Comparison of ENCODE assay signal across 9 mouse cellular contexts in the genomic region with DNA sequence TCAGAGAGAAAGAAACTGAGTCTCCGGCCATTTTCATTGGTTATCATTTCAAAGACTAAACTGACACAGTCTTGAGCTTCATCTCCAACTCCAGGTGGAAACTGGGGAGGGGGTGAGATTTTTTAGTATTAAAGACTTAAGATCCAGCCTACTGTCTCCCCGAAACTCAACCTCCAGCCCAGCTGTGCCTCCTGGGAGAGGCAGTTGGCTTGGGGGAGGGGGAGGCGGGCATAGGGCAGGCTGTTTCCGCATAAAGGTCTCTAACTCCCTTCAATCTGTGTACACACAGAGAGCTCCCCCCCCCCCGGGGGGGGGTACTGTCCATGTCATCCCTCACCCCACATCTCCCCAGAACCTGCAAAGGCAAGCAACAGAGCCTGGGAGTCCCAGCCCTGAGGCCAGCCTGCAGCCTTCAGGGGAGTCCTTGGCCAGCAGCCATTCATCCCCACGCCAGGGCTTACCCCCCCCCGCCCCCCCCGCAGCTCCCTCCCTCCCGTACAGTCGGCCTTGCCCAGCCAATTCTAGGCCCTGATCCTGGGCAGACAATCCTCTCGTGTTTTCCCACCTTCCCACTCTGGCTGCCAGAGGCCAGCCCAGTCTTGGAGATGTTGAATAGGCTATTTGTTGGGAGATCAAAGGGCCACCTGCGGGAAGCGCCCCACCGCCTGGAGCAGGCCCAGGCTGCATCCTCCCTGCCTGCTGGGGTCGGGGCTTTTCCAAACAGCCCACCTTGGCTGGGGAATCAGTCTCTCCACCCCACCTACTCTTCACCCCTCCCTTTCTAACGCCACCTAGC.
A peak's percentile ranks its signal among the peaks of the same experiment; 100 is the strongest.
DNase-seq lines count a peak whose midpoint lies in the region; ATAC-seq lines count a peak whose summit lies in the region.
"Had no signal": no experiment of that assay in that cellular context is flagged by ENCODE, and none has a peak within 500 bp of the region (broad histone marks: within the 10 kb centered on the region; RNA-seq: fewer than 3 reads in every experiment).

No protein-coding gene starts in this region.

- no peaks in the 10 kb centered on the region for H3K9me3 ChIP-seq in heart, embryonic 16.5 days (replicated peaks; ENCODE audit: control insufficient read depth, low read length)
- H3K9me3 ChIP-seq in intestine, embryonic 15.5 days = no peaks in the 10 kb centered on the region
- no peaks in the 10 kb centered on the region for H3K9me3 ChIP-seq in stomach, embryonic 14.5 days (ENCODE audit: control insufficient read depth, low read depth, low read length)

- H3K27ac ChIP-seq in heart, embryonic 16.5 days (ENCODE audit: low read length) = no peak overlapping the region
- no peak overlapping the region for H3K27ac ChIP-seq in intestine, embryonic 15.5 days
- H3K27ac ChIP-seq in stomach, embryonic 14.5 days (ENCODE audit: low read length) = no peak overlapping the region

- 0 out of 2 replicates have a peak overlapping the region, but pooled peaks have one; percentile 44 for H3K9ac ChIP-seq in heart, embryonic 16.5 days (ENCODE audit: low read length)
- H3K9ac ChIP-seq in intestine, embryonic 15.5 days = no peak overlapping the region
- H3K9ac ChIP-seq in stomach, embryonic 14.5 days (replicated peaks; ENCODE audit: low read depth, low read length) = no peak overlapping the region

- no peak overlapping the region for H3K4me2 ChIP-seq in heart, embryonic 16.5 days (ENCODE audit: low read depth, low read length)
- no peak overlapping the region for H3K4me2 ChIP-seq in intestine, embryonic 15.5 days (replicated peaks)
- no peak overlapping the region for H3K4me2 ChIP-seq in stomach, embryonic 14.5 days (replicated peaks; ENCODE audit: low read depth, low read length)

- intact Hi-C loops in heart, postnatal 14 days (cut with DNase I) = no loop called here
- intact Hi-C loops in left cerebral cortex, postnatal 36 days (cut with DNase I) = loop anchor here (10.0 kb wide), 1 partner anchor 237 kb away; no protein-coding TSS in a partner anchor

- H3K27me3 ChIP-seq in heart, embryonic 16.5 days (ENCODE audit: control insufficient read depth, insufficient read depth, low read length) = no peaks in the 10 kb centered on the region; the same call in 1 of the 2 replicates
- H3K27me3 ChIP-seq in intestine, embryonic 15.5 days (replicated peaks) = no peaks in the 10 kb centered on the region
- H3K27me3 ChIP-seq in stomach, embryonic 14.5 days (ENCODE audit: control insufficient read depth, insufficient read depth, low read length) = no peaks in the 10 kb centered on the region
- H3K27me3 ChIP-seq: CH12.LX had no signal

- ATAC-seq in heart, embryonic 16.5 days (replicated peaks; ENCODE audit: extremely low read depth, insufficient read depth, low FRiP score) = peak; percentile 37; the same call in 1 of the 2 replicates
- ATAC-seq in intestine, embryonic 15.5 days = peak; percentile 55
- peak; percentile 74; the same call in 1 of the 2 replicates for ATAC-seq in stomach, embryonic 14.5 days (ENCODE audit: insufficient number of reproducible peaks, insufficient read depth, low FRiP score, low read depth)

- no peaks in the 10 kb centered on the region for H3K36me3 ChIP-seq in heart, embryonic 16.5 days (ENCODE audit: control insufficient read depth, insufficient read depth)
- H3K36me3 ChIP-seq in intestine, embryonic 15.5 days = no peaks in the 10 kb centered on the region
- no peaks in the 10 kb centered on the region for H3K36me3 ChIP-seq in stomach, embryonic 14.5 days (ENCODE audit: control insufficient read depth, insufficient read depth, low read length)

- H3K4me3 ChIP-seq in heart, embryonic 16.5 days (ENCODE audit: low read length) = no peak overlapping the region
- no peak overlapping the region for H3K4me3 ChIP-seq in intestine, embryonic 15.5 days (replicated peaks)
- no peak overlapping the region for H3K4me3 ChIP-seq in stomach, embryonic 14.5 days (ENCODE audit: low read depth, low read length)

- no peak for DNase-seq in heart, postnatal 14 days
- peak; percentile 49 for DNase-seq in embryo, embryonic 9.5 days (ENCODE audit: extremely low spot score)
- DNase-seq in cerebellum, adult 9-11 months = no peak
- DNase-seq in kidney, postnatal 25 days = no peak
- DNase-seq in left cerebral cortex, postnatal 36 days (ENCODE audit: low spot score in 2 of 2) = no peak

- H3K4me1 ChIP-seq in heart, embryonic 16.5 days (ENCODE audit: control insufficient read depth, insufficient read depth, low read length) = peaks cover 11% of the 10 kb centered on the region
- peaks cover 36% of the 10 kb centered on the region for H3K4me1 ChIP-seq in intestine, embryonic 15.5 days (replicated peaks)
- H3K4me1 ChIP-seq in stomach, embryonic 14.5 days (ENCODE audit: control insufficient read depth, insufficient read depth, low read length) = peaks cover 19% of the 10 kb centered on the region

- WGBS in heart, embryonic 16.5 days = 22% methylated on average over 15 of the region's 16 CpGs
- 24% methylated on average over 16 of the region's 16 CpGs for WGBS in intestine, embryonic 15.5 days
- 16% methylated on average over 15 of the region's 16 CpGs for WGBS in stomach, embryonic 14.5 days
